Mouse (Mus musculus) olfactory bulb, adult 2 months (tissue): ENCODE results near the gene Deup1. TPM values are rescaled to one million over a fixed set of nuclear protein-coding genes. Genes with fewer than 3 reads are reported as not detected.

Experiments
- H3K27ac ChIP-seq: fragments of 200-500 bp; 2 replicates; pipeline ENCODE4 v1.5.1; 2012; ENCODE audit warnings: low read depth, low read length; ENCODE audit not compliant: insufficient read depth
- H3K4me1 ChIP-seq: fragments of 200-500 bp; 2 replicates; pipeline ENCODE4 v1.6.1; 2012; ENCODE audit warnings: low read length; ENCODE audit not compliant: control insufficient read depth, insufficient read depth
- H3K4me3 ChIP-seq: fragments of 200-500 bp; 2 replicates; pipeline ENCODE4 v1.5.1; 2012; ENCODE audit warnings: mild to moderate bottlenecking, low read depth, low read length, moderate library complexity; ENCODE audit not compliant: insufficient read depth
- CTCF ChIP-seq: fragments of 200-500 bp; IDR thresholded peaks from 2 replicates; pipeline ENCODE4 v1.5.1; 2012; ENCODE audit warnings: low read depth, mild to moderate bottlenecking, low read length, moderate library complexity; ENCODE audit not compliant: insufficient read depth
- POLR2A ChIP-seq: fragments of 200-500 bp; IDR thresholded peaks from 2 replicates; pipeline ENCODE4 v1.6.1; 2012; ENCODE audit warnings: mild to moderate bottlenecking, low read depth, low read length, moderate library complexity; ENCODE audit not compliant: insufficient read depth
- WGBS: fragments of 180-500 bp; shearing (Covaris S2); methylation state at CpG from one replicate; pipeline ENCODE4 v1.1.7; 2018; 5-methylcytosine and 5-hydroxymethylcytosine counted together
- polyA plus RNA-seq: library from polyadenylated mRNA; stranded (reverse); fragments of >200 nt; gene quantifications from 2 replicates; pipeline ENCODE4 v1.2.4, GENCODE M21; 2012; ENCODE audit warnings: low replicate concordance; ENCODE audit not compliant: missing spikeins, insufficient read depth, insufficient read length

Gene Deup1
- polyA plus RNA-seq, 1 experiment, result not detected

- 83% methylated on average over 2 of the region's 2 CpGs for WGBS
- H3K4me3 ChIP-seq, result no peak overlapping the region
- TF ChIP-seq CTCF (no peak), POLR2A (no peak)
- peaks cover 2% of the 10 kb centered on the region; the same call in 1 of the 2 replicates for H3K4me1 ChIP-seq
- no peak overlapping the region for H3K27ac ChIP-seq
Measured at GRCm38 (mm10) chr9:15516007-15516406, 111.7 kb downstream of the Deup1 start.

- no peak overlapping the region for H3K27ac ChIP-seq
- WGBS, result 68% methylated on average over 7 of the region's 7 CpGs
- H3K4me1 ChIP-seq, result peaks cover 5% of the 10 kb centered on the region
- TF ChIP-seq POLR2A, result no peak
- no peak for TF ChIP-seq CTCF
- no peak overlapping the region for H3K4me3 ChIP-seq
Measured at GRCm38 (mm10) chr9:15512918-15513317, 114.8 kb downstream of the Deup1 start.

GRCm38 (mm10) chr9:15510557-15511310, 117.0 kb downstream of the Deup1 start:
- peaks cover 10% of the 10 kb centered on the region for H3K4me1 ChIP-seq
- no peak overlapping the region for H3K27ac ChIP-seq
- 51% methylated on average over 3 of the region's 3 CpGs for WGBS
- TF ChIP-seq POLR2A (no peak), CTCF (no peak)
- no peak overlapping the region for H3K4me3 ChIP-seq

Other genes with a start within 250 kb of the Deup1 start
- not detected in 2 replicates for gene Smco4, start 134.5 kb downstream of the Deup1 start, polyA plus RNA-seq
- gene Slc36a4, start 81.8 kb upstream of the Deup1 start, polyA plus RNA-seq, result not detected in 2 replicates
- not detected in 2 replicates for gene Mtnr1b, start 246.6 kb upstream of the Deup1 start, polyA plus RNA-seq